Mouse (Mus musculus) liver, adult 2 months (tissue): ENCODE results near the gene Rpl37a.

Experiments used
- CTCF ChIP-seq: fragments of 200-500 bp; IDR thresholded peaks from 2 replicates; pipeline ENCODE4 v1.5.1; 2011; ENCODE audit warnings: low read depth, low read length, control low read depth
- POLR2A ChIP-seq: fragments of 200-500 bp; IDR thresholded peaks from 2 replicates; pipeline ENCODE4 v1.6.1; 2011; ENCODE audit warnings: low read length, control low read depth; ENCODE audit not compliant: insufficient read depth; ENCODE audit errors: extremely low read depth

DNA sequence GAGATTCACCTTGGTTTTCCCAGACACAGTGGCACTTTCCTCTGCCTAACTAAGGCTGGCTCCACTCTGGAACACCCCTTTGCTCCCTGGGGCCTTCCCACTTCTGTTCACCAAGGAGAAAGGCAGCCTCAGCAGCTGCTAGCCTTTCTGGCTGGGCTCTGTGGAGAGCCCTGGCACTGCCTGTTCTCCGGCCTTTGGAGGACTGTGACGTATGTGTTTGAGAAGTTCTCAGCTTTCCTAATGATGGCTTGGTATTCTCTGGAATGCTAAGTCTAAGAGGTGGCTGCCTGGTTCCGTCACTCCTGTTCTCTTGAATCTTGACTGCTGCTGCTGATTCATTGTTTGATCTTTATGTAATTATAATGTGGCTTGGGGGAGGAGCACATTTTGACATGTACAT is 38.0 kb upstream of the Rpl37a start:
- TF ChIP-seq CTCF (no peak), POLR2A (no peak)
